Mouse (Mus musculus): ENCODE measurements at regions not wholly inside any gene's neighbourhood (a gene's known extent, or its start where the extent isn't known, plus 50 kb on each side); places are given as distances from the start of the nearest gene placed in this dataset.

GRCm38 (mm10) chr5:37980692-37981091 is 57.9 kb upstream of the Stx18 start:
- DNase-seq (ENCODE audit: low spot score in 2 of 2): no peak

- DNase-seq (ENCODE audit: low spot score in 2 of 2): no peak
Observed at GRCm38 (mm10) chr5:37976943-37977434, 61.6 kb upstream of the Stx18 start.

GRCm38 (mm10) chr5:37972980-37973545 is 65.5 kb upstream of the Stx18 start:
- no peak for DNase-seq (ENCODE audit: low spot score in 2 of 2)

GRCm38 (mm10) chr5:37971724-37972123 is 66.8 kb upstream of the Stx18 start:
- DNase-seq (ENCODE audit: low spot score in 2 of 2): no peak

GRCm38 (mm10) chr5:37968596-37968995 is 69.9 kb upstream of the Stx18 start:
- no peak for DNase-seq (ENCODE audit: low spot score in 2 of 2)

GRCm38 (mm10) chr5:37967914-37968375 is 70.6 kb upstream of the Stx18 start:
- no peak for DNase-seq (ENCODE audit: low spot score in 2 of 2)

- DNase-seq (ENCODE audit: low spot score in 2 of 2): no peak
Observed at GRCm38 (mm10) chr5:37967106-37967913, 71.2 kb upstream of the Stx18 start.

- no peak for DNase-seq (ENCODE audit: low spot score in 2 of 2)
Observed at GRCm38 (mm10) chr5:37963688-37964087, 74.9 kb upstream of the Stx18 start.

GRCm38 (mm10) chr5:37962513-37962912 is 76.0 kb upstream of the Stx18 start:
- no peak for DNase-seq (ENCODE audit: low spot score in 2 of 2)

GRCm38 (mm10) chr5:37960216-37960615 is 78.3 kb upstream of the Stx18 start:
- no peak for DNase-seq (ENCODE audit: low spot score in 2 of 2)

- DNase-seq (ENCODE audit: low spot score in 2 of 2): no peak
Observed at GRCm38 (mm10) chr5:37952096-37952495, 86.4 kb upstream of the Stx18 start.

GRCm38 (mm10) chr5:37932760-37933122 is 105.8 kb upstream of the Stx18 start:
- no peak for DNase-seq (ENCODE audit: low spot score in 2 of 2)

GRCm38 (mm10) chr5:37932086-37932759 is 106.3 kb upstream of the Stx18 start:
- DNase-seq (ENCODE audit: low spot score in 2 of 2): no peak

GRCm38 (mm10) chr5:37920481-37920880 is 96.1 kb upstream of the Msx1 start:
- no peak for DNase-seq (ENCODE audit: low spot score in 2 of 2)

GRCm38 (mm10) chr5:37919102-37919501 is 94.7 kb upstream of the Msx1 start:
- DNase-seq (ENCODE audit: low spot score in 2 of 2): no peak

GRCm38 (mm10) chr5:37918001-37918707 is 93.8 kb upstream of the Msx1 start:
- no peak for DNase-seq (ENCODE audit: low spot score in 2 of 2)

GRCm38 (mm10) chr5:37917161-37917560 is 92.8 kb upstream of the Msx1 start:
- DNase-seq (ENCODE audit: low spot score in 2 of 2): no peak

- DNase-seq (ENCODE audit: low spot score in 2 of 2): no peak
Observed at GRCm38 (mm10) chr5:37904683-37905352, 80.4 kb upstream of the Msx1 start.

- DNase-seq (ENCODE audit: low spot score in 2 of 2): no peak
Observed at GRCm38 (mm10) chr5:37903861-37904260, 79.5 kb upstream of the Msx1 start.

GRCm38 (mm10) chr5:37902741-37903140 is 78.4 kb upstream of the Msx1 start:
- DNase-seq (ENCODE audit: low spot score in 2 of 2): no peak

- DNase-seq (ENCODE audit: low spot score in 2 of 2): no peak
Observed at GRCm38 (mm10) chr5:37901861-37902291, 77.5 kb upstream of the Msx1 start.

All from frontal cortex, postnatal 10 days (tissue).